In genomic region chr13:103745160-103745559, GRCm38 (mm10) we compare ENCODE assay signal across 20 mouse cellular contexts. TPM values are rescaled to one million over a fixed set of nuclear protein-coding genes. Genes with fewer than 3 reads are reported as not detected.
DNase-seq lines count a peak whose midpoint lies in the region; ATAC-seq and TF ChIP-seq lines count a peak whose summit lies in the region.
"Had no signal": no experiment of that assay in that cellular context is flagged by ENCODE, and none has a peak within 500 bp of the region (broad histone marks: within the 10 kb centered on the region; RNA-seq: fewer than 3 reads in every experiment).

No protein-coding gene starts in this region.

- peak overlapping the region; percentile 80 for H3K27ac ChIP-seq in layer of hippocampus, adult 2 months
- H3K27ac ChIP-seq: embryonic facial prominence, embryonic 10.5 days; embryonic facial prominence, embryonic 12.5 days; forebrain, embryonic 13.5 days; forebrain, embryonic 15.5 days had no signal

- TF ChIP-seq CTCF in layer of hippocampus, adult 2 months (conservative IDR thresholded peaks at IDR 0.05) = no peak

- ATAC-seq in frontal cortex, adult (ENCODE audit: low TSS enrichment) = peak; percentile 76
- ATAC-seq: CD4-positive, CD25-positive, alpha-beta regulatory T cell, adult 4 months; forebrain, embryonic 13.5 days; forebrain, embryonic 15.5 days; forebrain, postnatal 0 days had no signal

- DNase-seq in frontal cortex, postnatal 10 days (ENCODE audit: low spot score in 2 of 2) = no peak
- no peak for DNase-seq in layer of hippocampus, adult 2 months (ENCODE audit: low spot score in 2 of 2)
- no peak for DNase-seq in layer of hippocampus, adult 9-10 months (ENCODE audit: low spot score)
- no peak for DNase-seq in MN1 (ENCODE audit: low spot score)
- DNase-seq: adrenal gland, adult 2 months; adrenal gland, postnatal 10 days; adrenal gland, postnatal 25 days; B cell, adult 2 months; cerebellum, adult 11-12 months; cerebellum, adult 2 months; cerebellum, adult 9-10 months; cerebellum, postnatal 10 days; cerebellum, postnatal 25 days had no signal

- H3K4me3 ChIP-seq in layer of hippocampus, adult 2 months = no peak overlapping the region
- H3K4me3 ChIP-seq: embryonic facial prominence, embryonic 10.5 days; embryonic facial prominence, embryonic 12.5 days; forebrain, embryonic 13.5 days; forebrain, embryonic 15.5 days had no signal

RNA-seq across cellular contexts. Expression of gene Srek1, which starts 29.2 kb away (rescaled TPM):
- total RNA-seq in layer of hippocampus, adult 2 months (2021) = 100 to 1,000 TPM in 1 of 2 experiments, 10 to 100 TPM in 1; 98.4 to 101 TPM
